ENCODE assay signal across 30 mouse cellular contexts in genomic region chr2:104867282-104867855, GRCm38 (mm10). TPM values are rescaled to one million over a fixed set of nuclear protein-coding genes. Genes with fewer than 3 reads are reported as not detected.
DNase-seq lines count a peak whose midpoint lies in the region; ATAC-seq lines count a peak whose summit lies in the region.
"Had no signal": no experiment of that assay in that cellular context is flagged by ENCODE, and none has a peak within 500 bp of the region (broad histone marks: within the 10 kb centered on the region; RNA-seq: fewer than 3 reads in every experiment).

Ccdc73 (plus strand) TSS chr2:104867805.

- H3K27me3 ChIP-seq in embryonic facial prominence, embryonic 12.5 days = no peaks in the 10 kb centered on the region
- no peaks in the 10 kb centered on the region for H3K27me3 ChIP-seq in embryonic facial prominence, embryonic 10.5 days (replicated peaks; ENCODE audit: low read depth, poor library complexity, severe bottlenecking)
- H3K27me3 ChIP-seq in intestine, embryonic 14.5 days (replicated peaks; ENCODE audit: control insufficient read depth, insufficient read depth, low read length) = no peaks in the 10 kb centered on the region
- no peaks in the 10 kb centered on the region for H3K27me3 ChIP-seq in intestine, embryonic 15.5 days (replicated peaks)
- H3K27me3 ChIP-seq: embryonic facial prominence, embryonic 15.5 days; forebrain, embryonic 12.5 days; heart, embryonic 12.5 days; hindbrain, embryonic 12.5 days; liver, embryonic 12.5 days; megakaryocyte, embryonic 14.5 days; midbrain, embryonic 13.5 days; neural tube, embryonic 15.5 days had no signal

- H3K4me3 ChIP-seq in embryonic facial prominence, embryonic 12.5 days = no peak within 1 kb of the TSS
- no peak within 1 kb of the TSS for H3K4me3 ChIP-seq in embryonic facial prominence, embryonic 10.5 days
- no peak within 1 kb of the TSS for H3K4me3 ChIP-seq in intestine, embryonic 14.5 days (ENCODE audit: low read depth, low read length)
- H3K4me3 ChIP-seq in intestine, embryonic 15.5 days (replicated peaks) = no peak within 1 kb of the TSS
- H3K4me3 ChIP-seq: embryonic facial prominence, embryonic 15.5 days; forebrain, embryonic 12.5 days; heart, embryonic 12.5 days; hindbrain, embryonic 12.5 days; left cerebral cortex, adult 2 months; liver, embryonic 12.5 days; megakaryocyte, embryonic 14.5 days; midbrain, embryonic 13.5 days; neural tube, embryonic 15.5 days had no signal

- H3K27ac ChIP-seq in embryonic facial prominence, embryonic 12.5 days = no peak within 1 kb of the TSS
- no peak within 1 kb of the TSS for H3K27ac ChIP-seq in embryonic facial prominence, embryonic 10.5 days (replicated peaks)
- H3K27ac ChIP-seq in intestine, embryonic 14.5 days (ENCODE audit: low read depth) = no peak within 1 kb of the TSS
- no peak within 1 kb of the TSS for H3K27ac ChIP-seq in intestine, embryonic 15.5 days
- H3K27ac ChIP-seq: embryonic facial prominence, embryonic 15.5 days; forebrain, embryonic 12.5 days; hindbrain, embryonic 12.5 days; hindbrain, postnatal 0 days; left cerebral cortex, adult 2 months; liver, embryonic 12.5 days; midbrain, embryonic 13.5 days; neural tube, embryonic 15.5 days had no signal

- no peaks in the 10 kb centered on the region for H3K36me3 ChIP-seq in embryonic facial prominence, embryonic 12.5 days
- no peaks in the 10 kb centered on the region for H3K36me3 ChIP-seq in embryonic facial prominence, embryonic 10.5 days (replicated peaks)
- no peaks in the 10 kb centered on the region for H3K36me3 ChIP-seq in intestine, embryonic 14.5 days (ENCODE audit: control insufficient read depth, insufficient read depth, low read length)
- no peaks in the 10 kb centered on the region for H3K36me3 ChIP-seq in intestine, embryonic 15.5 days
- H3K36me3 ChIP-seq: embryonic facial prominence, embryonic 15.5 days; forebrain, embryonic 12.5 days; G1E; heart, embryonic 12.5 days; hindbrain, embryonic 12.5 days; liver, embryonic 12.5 days; midbrain, embryonic 13.5 days; neural tube, embryonic 15.5 days had no signal

- no peak for DNase-seq in embryonic facial prominence, embryonic 10.5 days (ENCODE audit: low spot score)
- no peak for DNase-seq in intestine, embryonic 14.5 days (ENCODE audit: low spot score)
- DNase-seq in urinary bladder, adult 2 months (ENCODE audit: low spot score) = no peak
- DNase-seq in urinary bladder, adult 18-20 months (ENCODE audit: low spot score in 2 of 2) = no peak
- DNase-seq in spleen, adult 18-20 months = no peak
- DNase-seq: adrenal gland, postnatal 14 days; cerebellum, adult 11-12 months; cerebellum, postnatal 10 days; forebrain, postnatal 0 days; kidney, adult 9 months; kidney, postnatal 25 days; liver, postnatal 0 days; lung, postnatal 36 days; retina, postnatal 1 day; right cerebral cortex, postnatal 25 days; thymus, postnatal 4 days had no signal

- WGBS in embryonic facial prominence, embryonic 12.5 days = 93% methylated on average over 13 of the region's 13 CpGs
- 91% methylated on average over 13 of the region's 13 CpGs for WGBS in embryonic facial prominence, embryonic 10.5 days
- 87% methylated on average over 13 of the region's 13 CpGs for WGBS in intestine, embryonic 14.5 days
- WGBS in intestine, embryonic 15.5 days = 88% methylated on average over 13 of the region's 13 CpGs

- H3K4me2 ChIP-seq in embryonic facial prominence, embryonic 12.5 days (replicated peaks) = no peak within 1 kb of the TSS
- no peak within 1 kb of the TSS for H3K4me2 ChIP-seq in intestine, embryonic 14.5 days (ENCODE audit: low read length)
- H3K4me2 ChIP-seq in intestine, embryonic 15.5 days (replicated peaks) = no peak within 1 kb of the TSS
- H3K4me2 ChIP-seq: embryonic facial prominence, embryonic 15.5 days; forebrain, embryonic 12.5 days; heart, embryonic 12.5 days; hindbrain, embryonic 12.5 days; liver, embryonic 12.5 days; midbrain, embryonic 13.5 days; neural tube, embryonic 15.5 days had no signal

- ATAC-seq in embryonic facial prominence, embryonic 12.5 days (ENCODE audit: insufficient number of reproducible peaks, insufficient read depth, low FRiP score, low TSS enrichment) = no peak
- ATAC-seq in intestine, embryonic 14.5 days (replicated peaks; ENCODE audit: low FRiP score, low TSS enrichment, low read depth) = no peak
- ATAC-seq in intestine, embryonic 15.5 days = no peak
- ATAC-seq: forebrain, postnatal 0 days; hindbrain, postnatal 0 days; intestine, postnatal 0 days; liver, embryonic 12.5 days; liver, postnatal 0 days; midbrain, embryonic 13.5 days had no signal

- H3K9ac ChIP-seq in embryonic facial prominence, embryonic 12.5 days = no peak within 1 kb of the TSS
- no peak within 1 kb of the TSS for H3K9ac ChIP-seq in intestine, embryonic 14.5 days (ENCODE audit: low read length)
- no peak within 1 kb of the TSS for H3K9ac ChIP-seq in intestine, embryonic 15.5 days
- H3K9ac ChIP-seq: embryonic facial prominence, embryonic 15.5 days; forebrain, embryonic 12.5 days; forebrain, postnatal 0 days; heart, embryonic 12.5 days; hindbrain, embryonic 12.5 days; liver, embryonic 12.5 days; liver, postnatal 0 days; midbrain, embryonic 13.5 days; neural tube, embryonic 15.5 days had no signal

- H3K9me3 ChIP-seq in embryonic facial prominence, embryonic 12.5 days = no peaks in the 10 kb centered on the region
- no peaks in the 10 kb centered on the region for H3K9me3 ChIP-seq in embryonic facial prominence, embryonic 10.5 days
- no peaks in the 10 kb centered on the region for H3K9me3 ChIP-seq in intestine, embryonic 14.5 days (ENCODE audit: control insufficient read depth, low read length)
- no peaks in the 10 kb centered on the region for H3K9me3 ChIP-seq in intestine, embryonic 15.5 days
- H3K9me3 ChIP-seq: embryonic facial prominence, embryonic 15.5 days; forebrain, embryonic 12.5 days; G1E; hindbrain, embryonic 12.5 days; liver, embryonic 12.5 days; midbrain, embryonic 13.5 days; neural tube, embryonic 15.5 days had no signal

- no peaks in the 10 kb centered on the region for H3K4me1 ChIP-seq in embryonic facial prominence, embryonic 12.5 days
- no peaks in the 10 kb centered on the region for H3K4me1 ChIP-seq in embryonic facial prominence, embryonic 10.5 days
- no peaks in the 10 kb centered on the region for H3K4me1 ChIP-seq in intestine, embryonic 14.5 days (replicated peaks; ENCODE audit: control insufficient read depth, insufficient read depth, low read length)
- H3K4me1 ChIP-seq in intestine, embryonic 15.5 days (replicated peaks) = no peaks in the 10 kb centered on the region
- H3K4me1 ChIP-seq: embryonic facial prominence, embryonic 15.5 days; forebrain, embryonic 12.5 days; heart, embryonic 12.5 days; hindbrain, embryonic 12.5 days; liver, embryonic 12.5 days; megakaryocyte, embryonic 14.5 days; midbrain, embryonic 13.5 days; neural tube, embryonic 15.5 days had no signal

RNA-seq across cellular contexts. Expression of gene Ccdc73, which starts in this region (rescaled TPM):
- polyA plus RNA-seq in embryonic facial prominence, embryonic 12.5 days (2016; fragmentation: Nextera tagmentation; extraction: Ambion mirVana) = 10.7 and 10.8 TPM in 2 replicates
- polyA plus RNA-seq in embryonic facial prominence, embryonic 10.5 days (2016; fragmentation: Nextera tagmentation; extraction: Ambion mirVana) = 3.3 and 6.3 TPM in 2 replicates
- polyA plus RNA-seq in intestine, embryonic 14.5 days (2014; fragmentation: Nextera tagmentation; extraction: Ambion mirVana) = 7.2 and 10.2 TPM in 2 replicates
- polyA plus RNA-seq in intestine, embryonic 15.5 days (2015; fragmentation: Nextera tagmentation; extraction: Ambion mirVana) = 4.6 and 5.8 TPM in 2 replicates
- polyA plus RNA-seq in urinary bladder, adult 2 months (2012; rRNA removed) = 13.0 and 13.1 TPM in 2 replicates
